In the genomic region with DNA sequence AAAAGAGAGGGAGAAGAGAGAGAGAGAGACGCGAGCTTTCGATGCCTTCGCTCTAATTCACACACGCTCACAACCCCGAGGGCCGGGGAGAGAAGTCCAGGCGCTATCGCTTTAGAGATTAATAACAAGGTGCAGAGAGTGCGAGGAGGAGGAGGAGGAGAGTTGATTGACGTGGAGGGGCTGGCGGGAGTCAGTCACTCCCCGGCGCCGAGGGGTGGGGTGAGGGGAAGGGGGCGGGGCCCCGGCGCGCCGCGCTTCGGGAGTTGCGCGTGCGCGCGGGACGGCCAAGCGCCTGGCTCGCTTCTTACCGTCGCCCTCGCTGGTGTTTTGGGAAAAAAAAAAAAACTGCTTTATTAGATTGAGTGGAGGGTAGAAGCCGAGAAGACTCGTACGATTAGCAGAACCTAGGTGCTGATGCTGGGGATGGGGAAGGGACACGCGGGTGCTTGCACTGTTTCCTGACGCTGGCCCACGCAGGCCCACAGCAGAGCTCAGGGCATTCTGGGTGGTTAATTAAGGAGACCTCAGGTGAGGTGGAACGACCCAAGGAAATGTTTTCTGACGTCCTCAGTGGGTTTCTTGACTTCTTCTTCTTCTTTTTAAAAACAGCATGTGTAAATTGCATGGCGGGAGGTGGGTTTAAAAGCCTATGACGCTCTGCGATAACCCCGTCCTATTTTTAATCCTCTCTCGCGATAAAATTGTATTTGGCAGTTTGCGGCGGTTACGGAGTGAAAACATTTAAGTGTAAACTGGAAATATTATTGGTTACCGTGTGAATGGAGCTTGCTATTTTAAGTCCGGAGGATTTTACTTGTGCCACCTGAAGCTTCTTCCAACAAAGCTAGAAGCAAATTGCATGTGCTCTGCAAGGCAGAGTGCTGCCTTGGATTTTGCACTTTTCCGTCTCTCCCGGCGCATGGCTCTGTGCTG, we compare ENCODE assay signal across 7 mouse cellular contexts. TPM values are rescaled to one million over a fixed set of nuclear protein-coding genes. Genes with fewer than 3 reads are reported as not detected.
DNase-seq lines count a peak whose midpoint lies in the region; ATAC-seq lines count a peak whose summit lies in the region.

No protein-coding gene starts in this region.

- H3K9ac ChIP-seq in intestine, embryonic 14.5 days (ENCODE audit: low read length): peak overlapping the region; percentile 97

- peak; percentile 73 to 74 for DNase-seq in adrenal gland, adult 18-20 months (ENCODE audit: low spot score in 2 of 2)
- peak; percentile 95 for DNase-seq in embryo, embryonic 11 days
- DNase-seq in gastrocnemius, postnatal 25 days: peak; percentile 91
- DNase-seq in intestine, embryonic 14.5 days (ENCODE audit: low spot score): peak; percentile 90
- DNase-seq in left cerebral cortex, postnatal 25 days (ENCODE audit: low spot score in 2 of 2): peak; percentile 76 to 80
- peak; percentile 90 for DNase-seq in midbrain, embryonic 10.5 days (ENCODE audit: low spot score)
- DNase-seq in right cerebral cortex, postnatal 4 days: peak; percentile 89

- H3K4me3 ChIP-seq in intestine, embryonic 14.5 days (ENCODE audit: low read depth, low read length): peak overlapping the region; percentile 89
- peak overlapping the region; percentile 92 for H3K4me3 ChIP-seq in midbrain, embryonic 10.5 days

- H3K4me2 ChIP-seq in intestine, embryonic 14.5 days (ENCODE audit: low read length): peak overlapping the region; percentile 85

- ATAC-seq in intestine, embryonic 14.5 days (replicated peaks; ENCODE audit: low FRiP score, low TSS enrichment, low read depth): peak; percentile 93

- H3K4me1 ChIP-seq in intestine, embryonic 14.5 days (replicated peaks; ENCODE audit: control insufficient read depth, insufficient read depth, low read length): peaks cover 13% of the 10 kb centered on the region
- H3K4me1 ChIP-seq in midbrain, embryonic 10.5 days: peaks cover 16% of the 10 kb centered on the region

- peak overlapping the region; percentile 99 for H3K27ac ChIP-seq in intestine, embryonic 14.5 days (ENCODE audit: low read depth)
- peak overlapping the region; percentile 99 for H3K27ac ChIP-seq in midbrain, embryonic 10.5 days (replicated peaks)

- no peaks in the 10 kb centered on the region for H3K36me3 ChIP-seq in intestine, embryonic 14.5 days (ENCODE audit: control insufficient read depth, insufficient read depth, low read length)
- no peaks in the 10 kb centered on the region for H3K36me3 ChIP-seq in midbrain, embryonic 10.5 days

- under 1% methylated on average over 56 of the region's 56 CpGs for WGBS in intestine, embryonic 14.5 days
- WGBS in midbrain, embryonic 10.5 days: under 1% methylated on average over 56 of the region's 56 CpGs

- H3K27me3 ChIP-seq in intestine, embryonic 14.5 days (replicated peaks; ENCODE audit: control insufficient read depth, insufficient read depth, low read length): no peaks in the 10 kb centered on the region
- H3K27me3 ChIP-seq in midbrain, embryonic 10.5 days (ENCODE audit: low read depth, poor library complexity, severe bottlenecking): no peaks in the 10 kb centered on the region

- peaks cover 5% of the 10 kb centered on the region; the same call in 1 of the 2 replicates for H3K9me3 ChIP-seq in intestine, embryonic 14.5 days (ENCODE audit: control insufficient read depth, low read length)
- H3K9me3 ChIP-seq in midbrain, embryonic 10.5 days (replicated peaks): 0 out of 2 replicates have a peak, but pooled peaks cover 3% of the 10 kb centered on the region

- intact Hi-C loops in left cerebral cortex, postnatal 25 days (cut with DNase I): no loop called here

RNA-seq across cellular contexts. Expression of gene Cnot6l, which starts 1.3 kb away (rescaled TPM):
- 10 to 100 TPM; 48.7 to 84.9 TPM for total RNA-seq in adrenal gland, adult 18-20 months (2021)
- 10 to 100 TPM; 30.9 to 32.8 TPM for total RNA-seq in gastrocnemius, postnatal 25 days (2021)
- polyA plus RNA-seq in intestine, embryonic 14.5 days (2014; fragmentation: Nextera tagmentation; extraction: Ambion mirVana): 22.3 and 25.2 TPM in 2 replicates
- 10 to 100 TPM; 76.9 to 84.6 TPM for total RNA-seq in left cerebral cortex, postnatal 25 days (2021)
- 7.4 and 11.5 TPM in 2 replicates for polyA plus RNA-seq in midbrain, embryonic 10.5 days (2016; fragmentation: Nextera tagmentation; extraction: Ambion mirVana)

RNA-seq across cellular contexts. Expression of gene Mrpl1, which starts 46.6 kb away (rescaled TPM):
- total RNA-seq in adrenal gland, adult 18-20 months (2021): 10 to 100 TPM; 19.6 to 20.2 TPM
- 10 to 100 TPM; 23.6 to 27.4 TPM for total RNA-seq in gastrocnemius, postnatal 25 days (2021)
- polyA plus RNA-seq in intestine, embryonic 14.5 days (2014; fragmentation: Nextera tagmentation; extraction: Ambion mirVana): 23.6 and 26.0 TPM in 2 replicates
- 10 to 100 TPM; 13.9 to 16.3 TPM for total RNA-seq in left cerebral cortex, postnatal 25 days (2021)
- polyA plus RNA-seq in midbrain, embryonic 10.5 days (2016; fragmentation: Nextera tagmentation; extraction: Ambion mirVana): 20.5 and 22.2 TPM in 2 replicates

Comparison
In these comparisons a context has a peak if more than half of its experiments do, and no peak if none do; other contexts are left out.
1. Peak in every context shown above with its lines: DNase-seq, ATAC-seq, H3K4me3 ChIP-seq and H3K27ac ChIP-seq.